In genomic region chr4:30099166-30099565, GRCm38 (mm10) we compare ENCODE assay signal across 24 mouse cellular contexts.
A peak's percentile ranks its signal among the peaks of the same experiment; 100 is the strongest.
DNase-seq lines count a peak whose midpoint lies in the region; ATAC-seq and TF ChIP-seq lines count a peak whose summit lies in the region.
"Had no signal": no experiment of that assay in that cellular context is flagged by ENCODE, and none has a peak within 500 bp of the region (broad histone marks: within the 10 kb centered on the region; RNA-seq: fewer than 3 reads in every experiment).

No protein-coding gene starts in this region.

- no peaks in the 10 kb centered on the region for H3K27me3 ChIP-seq in cerebellum, adult 2 months (ENCODE audit: control insufficient read depth, insufficient read depth, low read length)
- no peaks in the 10 kb centered on the region for H3K27me3 ChIP-seq in midbrain, postnatal 0 days (ENCODE audit: insufficient read depth, low read length)
- no peaks in the 10 kb centered on the region for H3K27me3 ChIP-seq in midbrain, embryonic 15.5 days (replicated peaks)
- H3K27me3 ChIP-seq: forebrain, embryonic 13.5 days; heart, embryonic 13.5 days; hindbrain, embryonic 12.5 days; hindbrain, embryonic 15.5 days; intestine, embryonic 15.5 days had no signal

- no peak for TF ChIP-seq CTCF in cerebellum, adult 2 months (IDR thresholded peaks at IDR 0.05; ENCODE audit: borderline replicate concordance, insufficient read depth, low read depth, low read length)
- TF ChIP-seq CTCF in midbrain, postnatal 0 days (IDR thresholded peaks at IDR 0.05) = no peak

- intact Hi-C loops in left cerebral cortex, postnatal 4 days (cut with DNase I) = no loop called here
- intact Hi-C loops in left cerebral cortex, postnatal 10 days (cut with DNase I) = no loop called here

- ATAC-seq in midbrain, postnatal 0 days (ENCODE audit: low FRiP score) = no peak
- no peak for ATAC-seq in midbrain, embryonic 15.5 days (replicated peaks)
- ATAC-seq: activated CD4-positive, CD25-positive, alpha-beta regulatory T cell, adult 4 months; forebrain, embryonic 13.5 days; forebrain, embryonic 16.5 days; intestine, embryonic 15.5 days had no signal

- H3K9me3 ChIP-seq in midbrain, postnatal 0 days (ENCODE audit: low read length) = no peaks in the 10 kb centered on the region
- no peaks in the 10 kb centered on the region for H3K9me3 ChIP-seq in midbrain, embryonic 15.5 days
- H3K9me3 ChIP-seq: forebrain, embryonic 10.5 days; forebrain, embryonic 13.5 days; heart, embryonic 10.5 days; heart, embryonic 13.5 days; hindbrain, embryonic 12.5 days; hindbrain, embryonic 15.5 days; intestine, embryonic 15.5 days had no signal

- peak; percentile 11 to 50 for DNase-seq in cerebellum, adult 2 months
- no peak for DNase-seq in cerebellum, adult 11 months
- peak; percentile 45 to 67 for DNase-seq in cerebellum, postnatal 25 days
- DNase-seq in cerebellum, adult 8-10 months = no peak
- DNase-seq in left cerebral cortex, postnatal 4 days = peak; percentile 33
- no peak for DNase-seq in left cerebral cortex, postnatal 10 days (ENCODE audit: extremely low spot score in 1 of 2, low spot score in 2 of 2)
- DNase-seq in midbrain, postnatal 0 days (ENCODE audit: low spot score) = peak; percentile 19
- DNase-seq: adrenal gland, adult 8-10 months; adrenal gland, postnatal 25 days; gastrocnemius, postnatal 10 days; gastrocnemius, postnatal 36 days; heart, adult 2 months; heart, postnatal 14 days; heart, postnatal 4 days had no signal

- no peaks in the 10 kb centered on the region for H3K4me1 ChIP-seq in cerebellum, adult 2 months (ENCODE audit: control insufficient read depth, insufficient read depth, low read length)
- H3K4me1 ChIP-seq in midbrain, postnatal 0 days (ENCODE audit: insufficient read depth, low read length) = no peaks in the 10 kb centered on the region
- H3K4me1 ChIP-seq in midbrain, embryonic 15.5 days = no peaks in the 10 kb centered on the region
- H3K4me1 ChIP-seq: forebrain, embryonic 10.5 days; forebrain, embryonic 13.5 days; heart, embryonic 10.5 days; heart, embryonic 13.5 days; hindbrain, embryonic 12.5 days; hindbrain, embryonic 15.5 days; intestine, embryonic 15.5 days had no signal

- 54% methylated on average over 2 of the region's 2 CpGs for WGBS in cerebellum, adult 2 months
- WGBS in midbrain, postnatal 0 days = 46% methylated on average over 2 of the region's 2 CpGs
- 63% methylated on average over 2 of the region's 2 CpGs for WGBS in midbrain, embryonic 15.5 days

- no peak for TF ChIP-seq POLR2A in cerebellum, adult 2 months (IDR thresholded peaks at IDR 0.05; ENCODE audit: borderline replicate concordance, insufficient read depth, low read length)

- no peak overlapping the region for H3K4me2 ChIP-seq in midbrain, postnatal 0 days (ENCODE audit: low read depth, low read length, poor library complexity, severe bottlenecking)
- no peak overlapping the region for H3K4me2 ChIP-seq in midbrain, embryonic 15.5 days
- H3K4me2 ChIP-seq: forebrain, embryonic 13.5 days; heart, embryonic 13.5 days; hindbrain, embryonic 12.5 days; hindbrain, embryonic 15.5 days; intestine, embryonic 15.5 days had no signal

- no peak overlapping the region for H3K9ac ChIP-seq in midbrain, postnatal 0 days (replicated peaks; ENCODE audit: low read length, poor library complexity, severe bottlenecking)
- H3K9ac ChIP-seq in midbrain, embryonic 15.5 days = no peak overlapping the region
- H3K9ac ChIP-seq: forebrain, embryonic 13.5 days; heart, embryonic 13.5 days; hindbrain, embryonic 12.5 days; hindbrain, embryonic 15.5 days; intestine, embryonic 15.5 days had no signal

- H3K4me3 ChIP-seq in cerebellum, adult 2 months (replicated peaks; ENCODE audit: insufficient read depth, low read depth, low read length) = no peak overlapping the region
- H3K4me3 ChIP-seq in midbrain, postnatal 0 days (ENCODE audit: low read depth, low read length) = no peak overlapping the region
- H3K4me3 ChIP-seq in midbrain, embryonic 15.5 days = no peak overlapping the region
- H3K4me3 ChIP-seq: forebrain, embryonic 10.5 days; forebrain, embryonic 13.5 days; heart, adult 2 months; heart, embryonic 10.5 days; heart, embryonic 13.5 days; hindbrain, embryonic 12.5 days; hindbrain, embryonic 15.5 days; intestine, embryonic 15.5 days had no signal

- no peak overlapping the region for H3K27ac ChIP-seq in cerebellum, adult 2 months (ENCODE audit: insufficient read depth, low read length)
- no peak overlapping the region for H3K27ac ChIP-seq in midbrain, postnatal 0 days (ENCODE audit: low read depth, low read length)
- no peak overlapping the region for H3K27ac ChIP-seq in midbrain, embryonic 15.5 days
- H3K27ac ChIP-seq: forebrain, embryonic 10.5 days; forebrain, embryonic 13.5 days; heart, adult 2 months; heart, embryonic 10.5 days; heart, embryonic 13.5 days; hindbrain, embryonic 12.5 days; hindbrain, embryonic 15.5 days; intestine, embryonic 15.5 days had no signal

- no peaks in the 10 kb centered on the region for H3K36me3 ChIP-seq in midbrain, postnatal 0 days (ENCODE audit: insufficient read depth, low read length)
- H3K36me3 ChIP-seq in midbrain, embryonic 15.5 days (replicated peaks) = no peaks in the 10 kb centered on the region
- H3K36me3 ChIP-seq: forebrain, embryonic 10.5 days; heart, embryonic 10.5 days; heart, embryonic 13.5 days; hindbrain, embryonic 12.5 days; hindbrain, embryonic 15.5 days; intestine, embryonic 15.5 days had no signal

Comparison
In these comparisons a context has a peak if more than half of its experiments do, and no peak if none do; other contexts are left out.
1. DNase-seq: peak in cerebellum, adult 2 months (2 of 2), cerebellum, postnatal 25 days (2 of 2), left cerebral cortex, postnatal 4 days (single experiment) and midbrain, postnatal 0 days (single experiment); none in cerebellum, adult 11 months (single experiment), cerebellum, adult 8-10 months (single experiment) and left cerebral cortex, postnatal 10 days (0 of 2).